Mouse (Mus musculus): ENCODE data around the gene Pde7b. TPM values are rescaled to one million over a fixed set of nuclear protein-coding genes. Genes with fewer than 3 reads are reported as not detected.

The Pde7b gene
- polyA plus RNA-seq, 1 experiment from 2014 or later: 2.5 TPM

GRCm38 (mm10) chr10:20630122-20630521 is 94.8 kb downstream of the Pde7b start:
- H3K4me1 ChIP-seq: no peaks in the 10 kb centered on the region
- 81% methylated on average over 7 of the region's 7 CpGs for WGBS

GRCm38 (mm10) chr10:20625702-20626375 is 99.0 kb downstream of the Pde7b start:
- Histone ChIP-seq H3K4me1 (no peaks in the 10 kb centered on the region), H3K4me3 (replicated peaks) (no peak overlapping the region), H3K27me3 (no peaks in the 10 kb centered on the region), H3K36me3 (replicated peaks) (no peaks in the 10 kb centered on the region), H3K9me3 (no peaks in the 10 kb centered on the region), H3K9ac (no peak overlapping the region), H3K4me2 (no peak overlapping the region), H3K27ac (no peak overlapping the region)
- ATAC-seq (ENCODE audit: low FRiP score): no peak
- 93% methylated on average over 16 of the region's 16 CpGs for WGBS

More at GRCm38 (mm10) chr10:20630122-20630521, 94.8 kb downstream of the Pde7b start:
- Histone ChIP-seq H3K4me2 (no peak overlapping the region), H3K9ac (no peak overlapping the region), H3K27me3 (no peaks in the 10 kb centered on the region), H3K36me3 (replicated peaks) (no peaks in the 10 kb centered on the region), H3K9me3 (no peaks in the 10 kb centered on the region), H3K4me3 (replicated peaks) (no peak overlapping the region), H3K27ac (no peak overlapping the region)
- ATAC-seq (ENCODE audit: low FRiP score): no peak

DNA sequence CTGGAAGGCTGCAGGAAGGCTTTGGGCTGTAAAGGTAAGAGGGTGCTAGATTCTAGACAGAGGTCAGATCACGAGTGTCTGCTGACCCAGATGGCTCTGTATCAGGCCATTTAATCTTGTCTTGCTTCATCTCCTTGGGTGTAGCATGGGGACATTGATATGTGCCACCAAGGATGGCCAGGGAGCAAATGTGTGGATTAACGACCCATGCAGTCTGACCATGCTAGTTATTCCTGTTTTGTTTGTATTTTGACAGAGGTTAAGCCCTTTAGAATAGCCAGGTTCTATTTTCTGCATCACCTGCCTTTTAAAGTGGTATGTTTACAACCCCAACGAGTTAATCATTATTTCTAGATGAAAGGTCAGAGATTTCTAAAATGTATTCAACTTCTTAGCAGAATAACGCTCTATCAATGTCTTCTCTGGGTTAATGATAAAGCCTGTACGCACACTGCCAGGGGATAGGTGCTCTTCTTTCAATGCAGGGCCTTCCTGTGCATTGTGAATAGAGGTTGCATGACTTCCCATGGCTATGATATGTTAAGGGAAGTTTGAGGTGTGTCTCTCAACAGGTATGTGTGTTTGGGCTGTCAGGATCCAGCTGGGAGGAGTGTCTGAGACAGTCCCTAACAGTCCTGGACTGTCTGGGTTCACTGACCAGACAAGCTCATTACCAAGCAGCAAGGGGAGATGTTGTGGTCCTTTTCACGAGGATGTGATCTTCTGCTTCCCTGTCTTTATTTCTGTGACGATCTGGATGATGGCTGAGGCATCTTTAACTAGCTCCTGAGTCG is 103.0 kb downstream of the Pde7b start:
- 77% methylated on average over 8 of the region's 8 CpGs for WGBS

GRCm38 (mm10) chr10:20606007-20606406 is 118.9 kb downstream of the Pde7b start:
- no peak for ATAC-seq (ENCODE audit: low FRiP score)
- Histone ChIP-seq H3K9me3 (no peaks in the 10 kb centered on the region), H3K4me3 (replicated peaks) (no peak overlapping the region), H3K4me2 (no peak overlapping the region), H3K27ac (no peak overlapping the region), H3K27me3 (no peaks in the 10 kb centered on the region), H3K36me3 (replicated peaks) (no peaks in the 10 kb centered on the region), H3K4me1 (peaks cover 3% of the 10 kb centered on the region; the same call in 1 of the 2 replicates), H3K9ac (no peak overlapping the region)
- 32% methylated on average over 2 of the region's 2 CpGs for WGBS

More for the DNA sequence above, 103.0 kb downstream of the Pde7b start:
- Histone ChIP-seq H3K4me1 (no peaks in the 10 kb centered on the region), H3K27me3 (no peaks in the 10 kb centered on the region), H3K4me3 (replicated peaks) (no peak overlapping the region), H3K9ac (no peak overlapping the region), H3K27ac (no peak overlapping the region), H3K9me3 (no peaks in the 10 kb centered on the region), H3K36me3 (replicated peaks) (no peaks in the 10 kb centered on the region), H3K4me2 (no peak overlapping the region)
- ATAC-seq (ENCODE audit: low FRiP score): no peak

DNA sequence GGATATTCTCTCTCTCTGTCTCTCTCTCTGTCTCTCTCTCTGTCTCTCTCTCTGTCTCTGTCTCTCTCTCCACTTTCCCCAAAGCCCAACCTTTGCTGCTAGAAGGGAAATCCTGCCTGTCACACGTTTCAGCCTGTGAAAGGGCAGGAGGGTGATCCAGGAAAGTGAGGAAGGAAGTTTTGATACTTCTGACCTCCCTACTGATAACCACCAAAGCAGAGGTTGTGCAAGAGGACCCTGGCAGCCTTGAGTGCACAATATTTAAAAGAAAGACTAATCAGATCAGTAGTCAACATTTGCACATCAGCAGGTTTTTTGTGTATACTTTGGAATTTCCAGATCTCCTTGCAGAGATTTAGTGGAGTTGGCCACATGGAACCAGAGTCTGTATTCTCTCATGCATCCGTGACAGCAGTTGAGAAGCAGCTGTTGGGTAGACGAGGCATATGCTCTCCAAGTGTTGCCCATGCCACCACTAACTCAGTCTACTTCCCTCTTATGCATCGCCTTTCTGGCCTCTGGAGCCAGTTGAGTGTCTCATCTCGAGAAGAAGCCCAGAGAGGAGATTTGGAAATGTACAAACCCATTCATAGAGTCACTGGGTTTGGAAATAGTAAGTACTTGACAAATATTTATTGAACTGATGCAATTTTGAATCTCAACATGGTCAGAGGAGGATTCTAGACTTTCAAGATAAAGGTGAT is 129.6 kb downstream of the Pde7b start:
- no peaks in the 10 kb centered on the region for H3K9me3 ChIP-seq
- no peak for ATAC-seq (ENCODE audit: low FRiP score)
- H3K4me2 ChIP-seq: no peak overlapping the region
- no peak overlapping the region for H3K27ac ChIP-seq
- no peak overlapping the region for H3K4me3 ChIP-seq (replicated peaks)
- no peak overlapping the region for H3K9ac ChIP-seq
- H3K27me3 ChIP-seq: no peaks in the 10 kb centered on the region
- no peaks in the 10 kb centered on the region for H3K36me3 ChIP-seq (replicated peaks)
- 74% methylated on average over 5 of the region's 5 CpGs for WGBS
- H3K4me1 ChIP-seq: no peaks in the 10 kb centered on the region

- Histone ChIP-seq H3K9ac (no peak overlapping the region), H3K9me3 (no peaks in the 10 kb centered on the region), H3K36me3 (replicated peaks) (no peaks in the 10 kb centered on the region), H3K4me1 (no peaks in the 10 kb centered on the region), H3K4me3 (replicated peaks) (no peak overlapping the region), H3K4me2 (no peak overlapping the region), H3K27ac (no peak overlapping the region), H3K27me3 (no peaks in the 10 kb centered on the region)
- 70% methylated on average over 5 of the region's 5 CpGs for WGBS
- ATAC-seq (ENCODE audit: low FRiP score): no peak
Measured at GRCm38 (mm10) chr10:20594015-20594414, 130.9 kb downstream of the Pde7b start.

DNA sequence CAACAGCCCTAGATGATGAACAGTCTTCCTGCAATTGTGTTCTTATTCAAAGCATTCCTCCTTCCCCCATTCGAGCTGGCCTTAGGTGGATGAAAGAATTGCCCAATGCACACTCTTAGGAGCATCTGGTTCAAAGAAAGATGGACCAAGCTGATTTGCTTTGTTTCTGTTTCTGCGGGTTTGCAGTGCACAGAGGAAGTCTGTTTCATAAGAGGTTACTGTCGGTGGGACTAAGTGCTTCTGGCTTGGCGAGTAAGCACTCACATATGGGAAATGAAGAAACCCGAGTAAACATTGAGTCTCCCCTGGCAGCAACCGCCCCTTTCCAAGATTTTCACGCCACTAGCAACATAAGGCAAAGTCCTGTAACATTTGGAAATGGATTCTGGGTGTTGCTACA is 134.8 kb downstream of the Pde7b start:
- Histone ChIP-seq H3K27me3 (no peaks in the 10 kb centered on the region), H3K36me3 (replicated peaks) (no peaks in the 10 kb centered on the region), H3K9ac (no peak overlapping the region), H3K4me3 (replicated peaks) (no peak overlapping the region), H3K27ac (no peak overlapping the region), H3K4me1 (no peaks in the 10 kb centered on the region), H3K9me3 (no peaks in the 10 kb centered on the region), H3K4me2 (no peak overlapping the region)
- 79% methylated on average over 7 of the region's 7 CpGs for WGBS
- ATAC-seq (ENCODE audit: low FRiP score): no peak

DNA sequence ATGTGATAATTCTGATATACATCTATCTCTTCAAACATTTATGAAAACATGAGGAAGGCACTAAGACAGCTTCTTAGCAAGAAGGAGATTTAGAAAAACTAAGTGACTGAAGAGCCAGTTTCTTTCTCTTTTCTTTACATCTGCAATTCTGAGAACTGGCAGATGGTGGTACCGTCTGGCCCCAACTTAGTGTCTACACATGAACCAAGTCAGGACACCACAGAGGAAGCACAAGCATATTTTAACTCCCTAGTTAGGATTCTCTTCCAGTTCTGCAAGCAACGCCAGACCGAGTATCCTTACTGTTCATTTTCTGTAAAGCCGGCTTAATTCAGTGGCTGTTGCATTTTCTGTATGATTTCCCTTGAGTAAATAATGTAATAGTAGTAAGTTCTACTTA is 138.9 kb downstream of the Pde7b start:
- Histone ChIP-seq H3K27ac (no peak overlapping the region), H3K4me1 (no peaks in the 10 kb centered on the region), H3K9ac (no peak overlapping the region), H3K27me3 (no peaks in the 10 kb centered on the region), H3K4me3 (replicated peaks) (no peak overlapping the region), H3K4me2 (no peak overlapping the region), H3K36me3 (replicated peaks) (no peaks in the 10 kb centered on the region), H3K9me3 (no peaks in the 10 kb centered on the region)
- no peak for ATAC-seq (ENCODE audit: low FRiP score)
- WGBS: 94% methylated on average over 4 of the region's 4 CpGs

DNA sequence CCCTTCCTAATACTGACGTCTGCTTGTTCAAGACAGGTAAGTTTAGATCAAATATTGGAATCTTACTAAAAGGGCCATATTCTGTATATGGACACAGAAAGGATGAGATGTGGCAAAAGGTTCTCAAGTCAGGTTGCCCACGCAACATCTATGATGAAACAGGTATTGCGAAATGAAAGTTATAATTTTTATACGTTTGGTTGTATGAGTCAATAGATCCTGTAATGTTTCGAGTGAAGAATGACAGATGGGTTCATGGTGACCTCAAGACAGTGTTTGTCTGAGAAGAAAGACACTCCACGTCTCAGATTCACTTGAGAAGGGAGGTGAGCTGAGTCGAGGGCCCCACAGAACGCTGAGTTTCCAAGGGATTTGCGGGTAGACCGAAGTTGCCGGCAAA is 149.9 kb downstream of the Pde7b start:
- Histone ChIP-seq H3K4me1 (no peaks in the 10 kb centered on the region), H3K9ac (no peak overlapping the region), H3K27ac (no peak overlapping the region), H3K36me3 (replicated peaks) (no peaks in the 10 kb centered on the region), H3K4me3 (replicated peaks) (no peak overlapping the region), H3K4me2 (no peak overlapping the region), H3K9me3 (no peaks in the 10 kb centered on the region), H3K27me3 (no peaks in the 10 kb centered on the region)
- 93% methylated on average over 11 of the region's 11 CpGs for WGBS
- no peak for ATAC-seq (ENCODE audit: low FRiP score)

DNA sequence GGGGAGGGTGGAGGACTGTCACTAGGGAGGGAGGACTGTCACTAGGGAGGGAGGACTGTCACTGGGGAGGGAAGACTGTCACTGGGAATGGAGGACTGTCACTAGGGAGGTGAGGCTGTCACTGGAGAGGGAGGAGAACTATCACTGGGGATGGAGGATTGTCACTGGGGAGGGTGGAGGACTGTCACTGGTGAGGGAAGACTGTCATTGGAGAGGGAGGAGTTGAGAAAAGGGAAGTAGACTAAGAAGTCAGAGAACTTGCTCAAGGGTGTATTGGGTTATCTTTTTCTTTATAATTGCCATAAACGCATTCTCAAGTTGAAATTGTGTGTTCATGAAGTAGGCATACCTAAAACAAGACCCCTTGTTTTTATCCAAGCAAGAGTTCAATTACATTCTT is 150.5 kb downstream of the Pde7b start:
- Histone ChIP-seq H3K4me1 (no peaks in the 10 kb centered on the region), H3K9me3 (no peaks in the 10 kb centered on the region), H3K36me3 (replicated peaks) (no peaks in the 10 kb centered on the region), H3K4me3 (replicated peaks) (no peak overlapping the region), H3K4me2 (no peak overlapping the region), H3K9ac (no peak overlapping the region), H3K27me3 (no peaks in the 10 kb centered on the region), H3K27ac (no peak overlapping the region)
- WGBS: 83% methylated on average over 1 of the region's 1 CpGs
- no peak for ATAC-seq (ENCODE audit: low FRiP score)

DNA sequence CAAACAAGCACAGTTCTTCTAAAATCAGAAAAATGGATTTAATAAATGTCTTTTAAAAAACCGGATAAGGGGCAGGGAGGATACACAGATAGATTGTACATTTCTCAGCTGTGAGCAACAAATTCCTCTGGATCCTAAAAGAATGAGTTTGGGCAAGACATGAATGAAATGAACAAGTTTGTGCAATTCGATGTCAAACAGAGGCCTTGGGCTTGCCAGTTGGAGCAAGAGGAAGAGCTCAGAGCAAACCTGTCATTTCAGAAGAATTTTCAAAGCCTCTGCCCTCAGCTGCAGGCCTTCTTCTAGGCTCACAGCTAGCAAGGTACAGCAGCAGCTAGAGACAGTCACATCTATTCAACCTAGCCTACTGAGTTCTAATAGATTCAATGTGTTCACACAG is 153.4 kb downstream of the Pde7b start:
- Histone ChIP-seq H3K9me3 (no peaks in the 10 kb centered on the region), H3K4me3 (replicated peaks) (no peak overlapping the region), H3K9ac (no peak overlapping the region), H3K4me1 (no peaks in the 10 kb centered on the region), H3K27ac (no peak overlapping the region), H3K27me3 (no peaks in the 10 kb centered on the region), H3K36me3 (replicated peaks) (no peaks in the 10 kb centered on the region), H3K4me2 (no peak overlapping the region)
- 90% methylated on average over 2 of the region's 2 CpGs for WGBS
- ATAC-seq (ENCODE audit: low FRiP score): no peak

- Histone ChIP-seq H3K4me1 (no peaks in the 10 kb centered on the region), H3K27me3 (no peaks in the 10 kb centered on the region), H3K9ac (no peak overlapping the region), H3K9me3 (no peaks in the 10 kb centered on the region), H3K36me3 (replicated peaks) (no peaks in the 10 kb centered on the region), H3K4me2 (no peak overlapping the region), H3K4me3 (replicated peaks) (no peak overlapping the region), H3K27ac (no peak overlapping the region)
- WGBS: 80% methylated on average over 6 of the region's 6 CpGs
- no peak for ATAC-seq (ENCODE audit: low FRiP score)
Measured at GRCm38 (mm10) chr10:20568630-20569029, 156.2 kb downstream of the Pde7b start.
